Mouse (Mus musculus): ENCODE measurements around the gene Vamp3.

DNA sequence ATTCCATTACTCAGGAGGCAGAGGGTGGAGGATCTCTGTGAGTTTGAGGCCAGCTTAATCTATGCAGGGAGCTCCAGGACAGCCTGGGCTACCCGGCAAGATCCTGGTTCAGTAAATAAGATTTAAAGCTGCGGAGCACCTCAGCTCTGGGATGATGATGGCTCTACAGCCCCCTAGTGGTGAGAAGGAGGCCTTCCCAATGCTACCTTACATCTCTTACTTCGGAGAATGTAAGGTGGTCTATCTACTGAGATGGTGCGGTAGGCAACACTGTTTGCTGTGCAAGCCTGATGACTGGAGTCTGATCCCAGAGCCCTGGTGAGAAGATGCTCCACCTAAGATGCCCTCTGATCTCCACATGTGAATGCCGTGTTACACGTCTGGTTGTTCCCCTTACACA, 30.8 kb downstream of the Vamp3 start:
- TF ChIP-seq POLR2A (IDR thresholded peaks at IDR 0.05; ENCODE audit: insufficient read depth, low read depth, low read length) (no peak), CTCF (IDR thresholded peaks at IDR 0.05; ENCODE audit: insufficient read depth, low read depth, low read length) (no peak)
